Mouse (Mus musculus) hindbrain, embryonic 15.5 days (tissue): ENCODE measurements around the gene B4gat1. TPM values are rescaled to one million over a fixed set of nuclear protein-coding genes. Genes with fewer than 3 reads are reported as not detected.
A peak's percentile ranks its signal among the peaks of the same experiment; 100 is the strongest.
"Not testable (repeated sequence)": the region's sequence is repeated elsewhere in the genome, so short reads cannot be mapped to it uniquely, and the experiment has no call there.

Experiments used
- ATAC-seq: fragments of 200-750 bp; cut with Nextera tagmentation; 2 replicates; pipeline ENCODE4 v1.8.0; 2017; ENCODE audit warnings: low read depth, moderate number of reproducible peaks, moderate TSS enrichment; ENCODE audit not compliant: low FRiP score
- H3K27ac ChIP-seq: fragments of 300-500 bp; sonication (generic); replicated peaks from 2 replicates; pipeline ENCODE4 v1.5.1; 2015; ENCODE audit warnings: mild to moderate bottlenecking, inconsistent platforms
- H3K27me3 ChIP-seq: fragments of 300-500 bp; sonication (generic); 2 replicates; pipeline ENCODE4 v1.6.1; 2015; ENCODE audit warnings: control low read depth, inconsistent platforms
- H3K36me3 ChIP-seq: fragments of 300-500 bp; sonication (generic); 2 replicates; pipeline ENCODE4 v1.6.1; 2015; ENCODE audit warnings: control low read depth, inconsistent platforms
- H3K4me1 ChIP-seq: fragments of 300-500 bp; sonication (generic); replicated peaks from 2 replicates; pipeline ENCODE4 v1.6.1; 2015; ENCODE audit warnings: control low read depth, inconsistent platforms
- H3K4me2 ChIP-seq: fragments of 300-500 bp; sonication (generic); 2 replicates; pipeline ENCODE4 v1.6.1; 2015; ENCODE audit warnings: moderate library complexity, mild to moderate bottlenecking, inconsistent platforms
- H3K4me3 ChIP-seq: fragments of 300-500 bp; sonication (generic); 2 replicates; pipeline ENCODE4 v1.5.1; 2015; ENCODE audit warnings: mild to moderate bottlenecking, inconsistent platforms
- H3K9ac ChIP-seq: fragments of 300-500 bp; sonication (generic); 2 replicates; pipeline ENCODE4 v1.6.1; 2015; ENCODE audit warnings: inconsistent platforms
- H3K9me3 ChIP-seq: fragments of 300-500 bp; sonication (generic); 2 replicates; pipeline ENCODE4 v1.6.1; 2016; ENCODE audit warnings: control low read depth, inconsistent platforms
- WGBS: fragments of 180-500 bp; shearing (Covaris S2); methylation state at CpG from one replicate; pipeline ENCODE4 v1.1.7; 2015; 5-methylcytosine and 5-hydroxymethylcytosine counted together
- polyA plus RNA-seq: library from polyadenylated mRNA; unstranded; fragments of >200 nt; fragmentation: Nextera tagmentation; extraction: Ambion mirVana; gene quantifications from 2 replicates; pipeline ENCODE4 v1.2.1, GENCODE M21; 2015

Gene B4gat1
- polyA plus RNA-seq = 93.1 and 97.9 TPM in 2 replicates

GRCm38 (mm10) chr19:5038709-5039156 is at the start of gene B4gat1, which contains the start of gene AC124502.3:
Gene B4gat1 (plus strand): TSS chr19:5038826.
Gene AC124502.3 (plus strand): TSS chr19:5038891.
- WGBS = under 1% methylated on average over 44 of the region's 44 CpGs
- H3K4me1 ChIP-seq = peaks cover 37% of the 10 kb centered on the region
- peak; percentile 93 for ATAC-seq

GRCm38 (mm10) chr19:4989013-4989412 is 49.6 kb upstream of the B4gat1 start:
- H3K4me3 ChIP-seq = peak overlapping the region; percentile 41
- no peaks in the 10 kb centered on the region for H3K9me3 ChIP-seq
- H3K4me1 ChIP-seq = peaks cover 41% of the 10 kb centered on the region
- peak overlapping the region; percentile 57 for H3K4me2 ChIP-seq
- 5% methylated on average over 13 of the region's 13 CpGs for WGBS
- peak overlapping the region; percentile 37 for H3K9ac ChIP-seq
- no peak for ATAC-seq
- peaks cover 5% of the 10 kb centered on the region; the same call in 1 of the 2 replicates for H3K36me3 ChIP-seq
- H3K27me3 ChIP-seq = peaks cover 53% of the 10 kb centered on the region
- H3K27ac ChIP-seq = 0 out of 2 replicates have a peak overlapping the region, but pooled peaks have one; percentile 65

More at GRCm38 (mm10) chr19:5038709-5039156, at the start of gene B4gat1, which contains the start of gene AC124502.3:
- Histone ChIP-seq H3K27me3 (no peaks in the 10 kb centered on the region), H3K27ac (peak within 1 kb of the TSS; percentile 92), H3K4me3 (peak within 1 kb of the TSS; percentile 91), H3K4me2 (peak within 1 kb of the TSS; percentile 96), H3K36me3 (peaks cover 5% of the 10 kb centered on the region; the same call in 1 of the 2 replicates), H3K9ac (peak within 1 kb of the TSS; percentile 95), H3K9me3 (no peaks in the 10 kb centered on the region)

GRCm38 (mm10) chr19:4989434-4990255 is 49.0 kb upstream of the B4gat1 start:
- H3K9ac ChIP-seq = peak overlapping the region; percentile 37
- peak overlapping the region; percentile 57 for H3K4me2 ChIP-seq
- H3K4me3 ChIP-seq = peak overlapping the region; percentile 41
- H3K27ac ChIP-seq = peak overlapping the region; percentile 73
- peaks cover 48% of the 10 kb centered on the region for H3K4me1 ChIP-seq
- ATAC-seq = peak; percentile 82
- H3K27me3 ChIP-seq = peaks cover 46% of the 10 kb centered on the region
- H3K36me3 ChIP-seq = peaks cover 5% of the 10 kb centered on the region; the same call in 1 of the 2 replicates
- 12% methylated on average over 42 of the region's 47 CpGs for WGBS
- no peaks in the 10 kb centered on the region for H3K9me3 ChIP-seq

GRCm38 (mm10) chr19:4990256-4990625 is 48.4 kb upstream of the B4gat1 start, which contains the start of gene Npas4:
Gene Npas4 (minus strand): TSS chr19:4990316.
- WGBS = 16% methylated on average over 4 of the region's 4 CpGs
- ATAC-seq = peak; percentile 5; the same call in 1 of the 2 replicates
- H3K4me1 ChIP-seq = peaks cover 52% of the 10 kb centered on the region

GRCm38 (mm10) chr19:4990716-4991115 is 47.9 kb upstream of the B4gat1 start:
- Histone ChIP-seq H3K27me3 (peaks cover 39% of the 10 kb centered on the region), H3K27ac (0 out of 2 replicates have a peak overlapping the region, but pooled peaks have one; percentile 73), H3K9ac (peak overlapping the region; percentile 32; the same call in 1 of the 2 replicates)

More at GRCm38 (mm10) chr19:4990256-4990625, 48.4 kb upstream of the B4gat1 start, which contains the start of gene Npas4:
- Histone ChIP-seq H3K4me3 (peak within 1 kb of the TSS; percentile 41), H3K27me3 (peaks cover 40% of the 10 kb centered on the region), H3K9me3 (no peaks in the 10 kb centered on the region), H3K27ac (peak within 1 kb of the TSS; percentile 73), H3K4me2 (peak within 1 kb of the TSS; percentile 57), H3K9ac (peak within 1 kb of the TSS; percentile 37), H3K36me3 (0 out of 2 replicates have a peak, but pooled peaks cover 5% of the 10 kb centered on the region)

GRCm38 (mm10) chr19:4992371-4992770 is 46.3 kb upstream of the B4gat1 start:
- Histone ChIP-seq H3K4me2 (peak overlapping the region; percentile 34; the same call in 1 of the 2 replicates), H3K27ac (no peak overlapping the region), H3K36me3 (0 out of 2 replicates have a peak, but pooled peaks cover 4% of the 10 kb centered on the region), H3K9ac (no peak overlapping the region), H3K9me3 (no peaks in the 10 kb centered on the region), H3K4me3 (no peak overlapping the region), H3K4me1 (peaks cover 55% of the 10 kb centered on the region), H3K27me3 (peaks cover 22% of the 10 kb centered on the region)
- WGBS = 15% methylated on average over 8 of the region's 8 CpGs
- no peak for ATAC-seq

More at GRCm38 (mm10) chr19:4990716-4991115, 47.9 kb upstream of the B4gat1 start:
- Histone ChIP-seq H3K4me1 (peaks cover 52% of the 10 kb centered on the region), H3K36me3 (0 out of 2 replicates have a peak, but pooled peaks cover 5% of the 10 kb centered on the region), H3K9me3 (no peaks in the 10 kb centered on the region), H3K4me3 (peak overlapping the region; percentile 41), H3K4me2 (peak overlapping the region; percentile 57)
- no peak for ATAC-seq
- 2% methylated on average over 22 of the region's 22 CpGs for WGBS

GRCm38 (mm10) chr19:4992904-4993303 is 45.7 kb upstream of the B4gat1 start:
- no peak overlapping the region for H3K27ac ChIP-seq
- H3K36me3 ChIP-seq = no peaks in the 10 kb centered on the region
- peak overlapping the region; percentile 34; the same call in 1 of the 2 replicates for H3K4me2 ChIP-seq
- H3K4me1 ChIP-seq = peaks cover 58% of the 10 kb centered on the region
- 5% methylated on average over 9 of the region's 9 CpGs for WGBS
- H3K9ac ChIP-seq = no peak overlapping the region
- H3K27me3 ChIP-seq = peaks cover 17% of the 10 kb centered on the region
- ATAC-seq = no peak
- no peak overlapping the region for H3K4me3 ChIP-seq
- H3K9me3 ChIP-seq = no peaks in the 10 kb centered on the region

GRCm38 (mm10) chr19:4994043-4994442 is 44.6 kb upstream of the B4gat1 start:
- Histone ChIP-seq H3K4me1 (peaks cover 58% of the 10 kb centered on the region), H3K9ac (no peak overlapping the region), H3K4me2 (0 out of 2 replicates have a peak overlapping the region, but pooled peaks have one; percentile 10), H3K27ac (peak overlapping the region; percentile 74), H3K36me3 (no peaks in the 10 kb centered on the region), H3K4me3 (no peak overlapping the region), H3K27me3 (peaks cover 14% of the 10 kb centered on the region), H3K9me3 (no peaks in the 10 kb centered on the region)
- 36% methylated on average over 5 of the region's 5 CpGs for WGBS
- no peak for ATAC-seq

GRCm38 (mm10) chr19:4999445-5000140 is 39.0 kb upstream of the B4gat1 start:
- Histone ChIP-seq H3K27ac (no peak overlapping the region), H3K9me3 (no peaks in the 10 kb centered on the region), H3K4me2 (peak overlapping the region; percentile 14), H3K4me3 (no peak overlapping the region), H3K27me3 (0 out of 2 replicates have a peak, but pooled peaks cover 3% of the 10 kb centered on the region), H3K36me3 (no peaks in the 10 kb centered on the region), H3K9ac (0 out of 2 replicates have a peak overlapping the region, but pooled peaks have one; percentile 20), H3K4me1 (peaks cover 51% of the 10 kb centered on the region)
- no peak for ATAC-seq
- 68% methylated on average over 6 of the region's 6 CpGs for WGBS

- Histone ChIP-seq H3K27me3 (no peaks in the 10 kb centered on the region), H3K9me3 (no peaks in the 10 kb centered on the region), H3K4me3 (peak overlapping the region; percentile 37), H3K27ac (peak overlapping the region; percentile 93), H3K36me3 (no peaks in the 10 kb centered on the region), H3K4me1 (peaks cover 46% of the 10 kb centered on the region), H3K4me2 (peak overlapping the region; percentile 67), H3K9ac (peak overlapping the region; percentile 47)
- ATAC-seq = peak; percentile 99
- under 1% methylated on average over 39 of the region's 39 CpGs for WGBS
Observed at GRCm38 (mm10) chr19:5001666-5002406, 36.8 kb upstream of the B4gat1 start.

GRCm38 (mm10) chr19:5003644-5004043 is 35.0 kb upstream of the B4gat1 start:
- H3K27ac ChIP-seq, H3K9me3 ChIP-seq, H3K4me2 ChIP-seq, H3K36me3 ChIP-seq, H3K9ac ChIP-seq, H3K4me3 ChIP-seq, ATAC-seq, H3K27me3 ChIP-seq: not testable (repeated sequence)
- WGBS = 54% methylated on average over 2 of the region's 2 CpGs
- H3K4me1 ChIP-seq = peaks cover 35% of the 10 kb centered on the region
